Mouse (Mus musculus) splenic B cell, adult 2 months (primary cell): ENCODE measurements at regions not wholly inside any gene's neighbourhood (a gene's known extent, or its start where the extent isn't known, plus 50 kb on each side); places are given as distances from the start of the nearest gene placed in this dataset.

Experiments
- DNase-seq: peaks from one replicate; pipeline ENCODE4 v3.0.0-alpha.2; 2011; ENCODE audit warnings: low read depth, low spot score
- H3K27me3 ChIP-seq: 2 replicates; pipeline ENCODE4 v1.6.1; 2012; ENCODE audit warnings: mild to moderate bottlenecking, low read length, moderate library complexity, mixed read lengths; ENCODE audit not compliant: control insufficient read depth, poor library complexity, insufficient read depth, severe bottlenecking
- H3K36me3 ChIP-seq: 2 replicates; pipeline ENCODE4 v1.6.1; 2012; ENCODE audit warnings: mild to moderate bottlenecking, low read length, moderate library complexity, mixed read lengths; ENCODE audit not compliant: control insufficient read depth, poor library complexity, insufficient read depth, severe bottlenecking

DNA sequence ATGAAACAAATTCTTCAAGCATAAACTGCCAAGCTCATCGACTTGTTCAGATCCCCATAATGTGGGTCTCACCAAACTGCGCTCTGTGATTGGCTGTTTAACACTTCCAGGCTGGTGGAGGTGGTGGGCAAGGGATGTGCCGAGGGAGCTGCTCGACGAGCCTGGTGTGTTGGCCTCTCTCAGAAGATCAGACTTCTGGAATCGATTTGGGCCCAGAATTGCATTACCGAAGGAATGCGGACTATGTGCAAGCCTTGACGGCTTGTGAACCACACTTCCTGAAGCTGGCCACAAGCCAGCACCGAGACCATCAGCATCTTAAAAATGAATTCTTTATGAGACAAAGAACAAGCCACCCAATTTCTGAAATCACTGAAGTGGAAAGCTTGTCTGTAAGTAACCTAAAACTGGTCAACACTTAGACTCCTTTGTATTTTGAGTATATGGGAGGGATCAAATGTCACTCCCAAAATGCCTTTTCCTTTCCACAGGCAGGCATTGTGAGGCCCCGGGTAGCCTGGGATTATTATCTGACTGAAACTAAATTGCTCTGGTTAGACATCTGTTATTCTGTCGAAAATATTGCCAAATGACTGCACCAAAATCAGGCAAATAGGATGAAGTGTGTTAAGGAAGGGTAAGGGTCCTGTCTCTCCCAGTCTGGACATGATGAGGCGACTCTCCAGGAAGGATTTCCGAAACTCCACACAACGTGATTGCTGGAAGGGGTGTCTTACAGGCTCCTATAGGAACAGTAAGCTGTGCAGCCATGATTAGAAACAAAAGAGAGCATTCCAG, 318.4 kb downstream of the Sorl1 start:
- H3K36me3 ChIP-seq: no peaks in the 10 kb centered on the region
- no peaks in the 10 kb centered on the region for H3K27me3 ChIP-seq
- DNase-seq: no peak

- H3K27me3 ChIP-seq: no peaks in the 10 kb centered on the region
- no peak for DNase-seq
- no peaks in the 10 kb centered on the region for H3K36me3 ChIP-seq
Observed at GRCm38 (mm10) chr9:41804711-41805331, 319.3 kb downstream of the Sorl1 start.

DNA sequence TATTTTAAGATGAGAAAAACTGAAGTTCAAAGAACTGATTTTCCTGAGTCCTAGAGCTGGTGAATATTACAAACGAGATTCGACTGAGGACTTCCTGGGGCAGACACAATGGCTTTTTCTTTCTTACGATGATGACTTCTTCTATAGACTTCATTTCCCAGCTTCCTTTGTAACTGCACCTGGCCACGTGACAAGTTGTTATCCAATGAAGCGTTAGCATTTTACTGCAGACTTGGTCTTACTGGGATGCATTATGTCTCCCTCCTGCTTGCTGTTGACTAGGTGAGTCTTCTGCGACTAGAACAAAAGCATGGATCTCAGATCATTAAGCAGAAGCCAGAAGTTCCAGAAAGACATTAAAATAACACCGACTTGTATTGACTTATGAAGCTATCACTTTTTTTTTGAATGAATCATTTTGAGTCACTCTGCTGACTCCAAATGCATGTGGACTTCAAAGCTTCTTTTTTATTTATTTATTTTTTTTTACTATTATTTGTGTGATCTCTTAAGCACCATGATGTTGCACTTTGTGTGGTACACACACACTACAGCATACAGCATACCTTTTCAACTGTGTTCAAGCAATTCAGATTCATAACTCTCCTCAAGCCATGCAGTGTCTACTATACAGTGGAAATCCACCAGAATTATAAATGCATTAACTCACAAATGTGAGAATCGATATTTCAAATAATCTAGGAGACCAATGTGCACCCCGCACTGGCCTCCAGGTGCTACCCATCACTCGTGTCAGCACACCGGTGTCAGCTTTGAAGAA, 320.2 kb downstream of the Sorl1 start:
- DNase-seq: no peak
- no peaks in the 10 kb centered on the region for H3K36me3 ChIP-seq
- no peaks in the 10 kb centered on the region for H3K27me3 ChIP-seq

- H3K27me3 ChIP-seq: no peaks in the 10 kb centered on the region
- DNase-seq: no peak
Observed at GRCm38 (mm10) chr9:41801376-41801775, 322.7 kb downstream of the Sorl1 start.

DNA sequence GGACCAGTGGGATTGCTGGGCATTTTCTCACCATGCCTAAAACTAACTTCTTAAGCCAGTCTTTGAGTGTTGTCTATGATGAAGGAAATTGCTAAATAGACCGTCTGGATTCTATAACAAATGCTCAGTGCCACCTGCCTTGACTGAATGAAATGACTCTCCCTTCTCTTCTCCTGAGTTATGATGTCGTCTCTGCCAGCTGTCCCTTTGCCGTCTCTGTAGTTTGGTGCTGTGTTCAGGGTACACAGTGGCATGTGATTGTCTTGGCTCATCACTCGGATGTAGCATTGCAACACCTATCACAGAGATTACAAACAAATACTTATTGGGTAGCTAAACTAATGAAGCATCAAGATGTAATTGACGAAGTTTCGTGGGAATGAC, 331.3 kb downstream of the Sorl1 start:
- Histone ChIP-seq H3K36me3 (no peaks in the 10 kb centered on the region), H3K27me3 (no peaks in the 10 kb centered on the region)
- DNase-seq: no peak

More at GRCm38 (mm10) chr9:41801376-41801775, 322.7 kb downstream of the Sorl1 start:
- no peaks in the 10 kb centered on the region for H3K36me3 ChIP-seq

GRCm38 (mm10) chr9:41792173-41792829, 331.8 kb downstream of the Sorl1 start:
- no peak for DNase-seq
- Histone ChIP-seq H3K27me3 (no peaks in the 10 kb centered on the region), H3K36me3 (no peaks in the 10 kb centered on the region)

- H3K27me3 ChIP-seq: no peaks in the 10 kb centered on the region
- DNase-seq: no peak
- no peaks in the 10 kb centered on the region for H3K36me3 ChIP-seq
Observed at GRCm38 (mm10) chr9:41791501-41792172, 332.5 kb downstream of the Sorl1 start.

DNA sequence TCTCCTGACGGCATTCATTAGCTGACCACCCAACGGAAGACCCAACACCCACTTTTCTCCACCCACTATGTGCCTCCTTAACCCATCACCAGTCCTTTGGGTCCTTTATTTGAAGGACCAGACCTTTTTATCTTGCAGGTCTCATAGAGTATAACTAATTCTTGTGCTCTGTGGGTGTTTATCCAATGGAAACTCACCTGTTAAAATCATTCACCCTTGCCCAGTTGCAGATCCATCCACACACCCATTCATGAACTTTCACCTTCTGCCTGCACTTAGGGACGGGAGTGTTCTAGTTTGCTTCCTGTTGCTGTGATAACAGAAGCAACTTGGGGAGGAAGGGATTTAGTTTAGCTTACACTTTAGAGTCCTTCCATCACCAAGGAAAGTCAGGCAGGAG, 339.0 kb downstream of the Sorl1 start:
- Histone ChIP-seq H3K36me3 (no peaks in the 10 kb centered on the region), H3K27me3 (no peaks in the 10 kb centered on the region)
- DNase-seq: no peak

DNA sequence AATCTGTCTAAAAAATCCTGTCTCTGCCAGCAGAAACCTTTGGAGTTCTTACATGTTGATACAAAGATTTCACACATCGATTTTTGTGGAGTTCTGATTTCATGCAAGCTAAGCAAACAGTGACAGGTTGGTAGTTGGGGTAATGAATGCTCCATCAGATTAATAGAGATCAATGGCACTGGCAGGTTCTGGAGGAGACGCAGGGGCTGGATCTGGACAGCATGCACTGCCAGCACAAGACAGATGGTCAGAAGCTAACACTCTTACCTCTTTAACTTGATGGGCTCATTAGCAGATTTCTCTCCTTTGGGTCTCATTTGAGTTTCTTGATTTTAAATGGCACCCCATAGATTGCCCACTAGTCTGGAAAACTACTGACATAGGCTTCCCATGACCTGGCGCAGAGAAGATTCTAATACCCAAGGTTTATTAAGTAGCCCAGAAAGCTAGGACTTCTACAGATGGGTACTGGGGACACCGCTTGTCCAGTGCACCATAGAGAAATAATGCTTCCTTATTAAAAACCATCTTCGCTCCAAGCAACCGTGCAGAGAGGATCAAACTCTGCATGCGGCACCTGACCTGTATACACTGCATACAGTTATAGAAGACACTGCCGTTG, 351.7 kb downstream of the Sorl1 start:
- Histone ChIP-seq H3K36me3 (no peaks in the 10 kb centered on the region), H3K27me3 (no peaks in the 10 kb centered on the region)
- DNase-seq: no peak

- no peak for DNase-seq
- no peaks in the 10 kb centered on the region for H3K36me3 ChIP-seq
- H3K27me3 ChIP-seq: no peaks in the 10 kb centered on the region
Observed at GRCm38 (mm10) chr9:41771276-41771675, 352.8 kb downstream of the Sorl1 start.

GRCm38 (mm10) chr9:41768316-41768715, 355.8 kb downstream of the Sorl1 start:
- no peak for DNase-seq

DNA sequence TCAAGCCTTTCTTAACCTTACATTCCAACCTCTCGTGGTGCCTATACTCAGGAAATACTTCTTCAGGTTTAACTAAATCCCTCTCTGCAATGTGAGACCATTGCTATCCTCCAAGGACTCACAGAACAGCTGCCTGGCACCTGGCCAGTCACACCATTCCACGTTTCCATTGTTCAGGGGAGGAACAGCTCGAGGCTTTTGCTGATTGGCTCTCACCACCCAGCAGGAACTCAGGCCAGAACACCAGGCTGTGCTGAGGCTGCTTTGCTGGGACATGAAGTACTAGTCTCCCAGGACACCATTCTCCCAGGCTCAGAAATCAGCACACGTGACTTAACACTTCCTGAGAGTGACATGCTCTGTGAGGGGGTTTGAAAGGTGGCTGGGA, 357.6 kb downstream of the Sorl1 start:
- Histone ChIP-seq H3K27me3 (no peaks in the 10 kb centered on the region), H3K36me3 (no peaks in the 10 kb centered on the region)
- DNase-seq: no peak

More at GRCm38 (mm10) chr9:41768316-41768715, 355.8 kb downstream of the Sorl1 start:
- no peaks in the 10 kb centered on the region for H3K27me3 ChIP-seq
- H3K36me3 ChIP-seq: no peaks in the 10 kb centered on the region

DNA sequence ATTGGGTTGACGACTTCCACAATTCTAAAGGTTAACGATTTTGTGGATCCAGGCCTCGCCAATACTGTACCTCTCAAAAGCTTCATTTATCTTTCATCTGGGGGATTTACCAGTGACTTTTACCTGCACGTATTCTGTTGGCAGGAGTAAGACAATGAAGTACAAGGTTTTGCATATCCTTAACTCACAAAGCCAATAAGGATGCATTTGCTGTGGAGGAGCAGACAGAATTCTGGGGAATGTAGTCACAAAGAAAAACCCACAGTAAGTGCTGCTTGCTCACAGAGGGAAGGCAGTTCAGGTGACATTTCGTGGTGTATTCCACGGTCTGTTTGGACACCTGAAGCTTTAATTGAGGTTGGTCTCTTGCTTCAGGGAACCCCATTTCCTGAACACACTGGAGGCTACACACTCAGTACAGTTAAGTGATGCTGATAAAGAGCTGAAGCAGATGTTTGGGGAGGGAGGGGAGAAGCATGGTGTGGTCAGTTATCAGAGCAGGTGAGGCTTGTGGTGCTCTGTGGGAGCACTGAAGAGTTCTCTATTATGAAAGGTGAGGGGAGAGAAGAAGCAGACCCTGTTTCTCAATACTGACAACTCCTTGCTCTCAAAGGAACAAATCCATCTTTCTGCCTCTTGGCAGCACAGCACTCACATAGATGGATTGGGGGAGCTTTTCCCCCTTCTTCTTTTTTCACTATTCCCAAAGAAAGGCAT, 358.1 kb downstream of the Sorl1 start:
- H3K27me3 ChIP-seq: no peaks in the 10 kb centered on the region
- no peak for DNase-seq
- no peaks in the 10 kb centered on the region for H3K36me3 ChIP-seq
